Mouse (Mus musculus) kidney, adult 2 months (tissue): ENCODE data around the gene Nln.

Experiments used
- CTCF ChIP-seq: fragments of 200-500 bp; conservative IDR thresholded peaks from 2 replicates; pipeline ENCODE4 v1.5.1; 2011; ENCODE audit warnings: low read depth, mild to moderate bottlenecking, control low read depth, low read length, moderate library complexity, mixed read lengths; ENCODE audit not compliant: insufficient read depth, insufficient read length
- POLR2A ChIP-seq: fragments of 200-500 bp; IDR thresholded peaks from one replicate; pipeline ENCODE4 v1.6.1; 2011; ENCODE audit warnings: low read depth, low read length, control low read depth

GRCm38 (mm10) chr13:103980414-103980813, 129.0 kb downstream of the Nln start:
- no peak for TF ChIP-seq CTCF
- no peak for TF ChIP-seq POLR2A
